Mouse (Mus musculus) frontal cortex, postnatal 14 days (tissue): ENCODE results near the gene Sez6.

Experiments used
- DNase-seq, 2 experiments: peaks; one replicate each; pipeline ENCODE4 v3.0.0; 2022; ENCODE audit warnings: low spot score in 2 of 2

The Sez6 gene

DNA sequence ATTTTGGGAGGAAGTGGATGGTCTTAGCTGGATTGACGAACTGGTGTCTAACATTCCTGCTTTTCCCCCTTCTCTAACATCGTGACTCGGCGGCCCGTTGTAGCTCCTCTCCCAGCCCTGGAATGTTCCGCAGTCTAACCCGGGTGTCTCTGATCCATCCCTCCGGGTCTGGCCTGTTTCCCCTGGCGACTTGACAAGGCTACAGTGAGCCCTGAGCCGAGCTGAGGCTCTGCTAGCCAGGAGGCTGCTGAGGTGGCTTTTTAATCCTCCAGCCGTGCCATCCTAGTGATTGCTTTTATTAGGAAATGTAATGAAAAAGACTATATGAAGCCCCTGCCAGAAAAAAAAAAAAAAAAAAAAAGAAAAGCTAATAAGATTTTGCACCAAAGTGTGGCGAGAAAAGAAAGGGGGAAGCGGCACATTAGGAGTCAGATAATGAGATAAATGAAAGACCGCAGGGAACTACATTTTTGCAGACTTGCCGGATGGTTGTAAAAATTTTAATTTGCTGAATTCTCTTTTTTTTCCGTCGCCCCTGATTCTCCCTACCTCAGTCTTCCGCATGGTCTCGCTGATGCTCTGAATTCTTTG, 24.4 kb upstream of the Sez6 start:
- DNase-seq, result no peak

DNA sequence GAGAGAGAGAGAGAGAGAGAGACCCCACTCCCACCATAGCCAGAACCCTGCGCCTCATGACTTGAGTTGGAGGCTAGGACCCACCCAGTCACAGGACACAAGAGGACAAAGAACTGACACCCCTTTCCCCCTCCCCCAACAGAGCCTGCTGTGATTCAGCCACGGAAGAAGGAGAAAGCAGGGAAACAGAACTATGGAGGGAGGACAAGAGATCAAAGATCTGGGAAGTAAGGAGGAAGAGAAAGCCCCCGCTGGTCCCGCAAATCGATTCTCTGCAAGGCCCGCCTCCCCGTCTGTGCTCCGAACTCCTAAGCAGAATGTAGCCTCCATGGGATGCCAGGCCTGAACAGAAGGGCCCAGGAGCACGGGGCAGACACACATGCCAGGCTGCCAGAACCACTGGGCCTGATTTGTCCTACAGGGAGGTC, 23.8 kb upstream of the Sez6 start:
- no peak for DNase-seq

DNA sequence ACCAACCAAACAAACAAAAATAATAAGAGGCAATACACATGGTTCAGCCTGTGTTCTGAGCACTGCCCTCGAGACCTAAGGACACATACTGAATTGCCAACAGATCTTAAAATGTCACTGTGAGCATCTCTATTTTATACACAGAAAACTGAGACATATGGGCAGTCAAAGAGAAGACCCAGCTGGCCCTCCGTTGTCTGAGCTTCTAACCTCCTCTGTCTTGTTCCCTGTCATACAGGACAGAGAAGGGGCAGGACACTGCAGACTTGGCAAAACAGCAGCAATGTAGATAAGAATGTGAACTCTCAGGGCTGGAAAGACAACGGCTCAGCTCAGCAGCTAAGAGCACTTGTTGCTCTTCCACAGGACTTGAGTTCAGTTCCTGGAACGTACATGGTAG, 22.1 kb upstream of the Sez6 start:
- DNase-seq, result no peak

DNA sequence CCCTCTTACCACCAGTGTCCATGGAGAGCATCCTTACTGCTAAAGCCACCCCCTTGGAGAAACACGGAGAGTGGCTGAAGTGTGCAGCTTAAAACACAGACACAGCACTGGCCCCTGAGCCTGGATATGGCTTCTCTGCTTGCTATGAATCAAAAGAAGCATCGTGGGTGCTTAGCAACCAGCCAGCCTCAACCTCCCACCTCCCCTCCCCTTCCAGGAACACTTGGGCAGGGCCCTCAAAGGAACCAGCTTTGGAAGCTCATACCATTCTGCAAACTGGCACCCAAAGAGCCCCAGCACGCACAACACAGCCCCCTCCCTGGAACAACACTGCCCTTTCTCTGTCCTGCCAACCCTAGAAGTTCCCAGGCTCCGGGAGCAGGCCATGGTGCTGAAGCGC, 21.2 kb upstream of the Sez6 start:
- no peak for DNase-seq

DNA sequence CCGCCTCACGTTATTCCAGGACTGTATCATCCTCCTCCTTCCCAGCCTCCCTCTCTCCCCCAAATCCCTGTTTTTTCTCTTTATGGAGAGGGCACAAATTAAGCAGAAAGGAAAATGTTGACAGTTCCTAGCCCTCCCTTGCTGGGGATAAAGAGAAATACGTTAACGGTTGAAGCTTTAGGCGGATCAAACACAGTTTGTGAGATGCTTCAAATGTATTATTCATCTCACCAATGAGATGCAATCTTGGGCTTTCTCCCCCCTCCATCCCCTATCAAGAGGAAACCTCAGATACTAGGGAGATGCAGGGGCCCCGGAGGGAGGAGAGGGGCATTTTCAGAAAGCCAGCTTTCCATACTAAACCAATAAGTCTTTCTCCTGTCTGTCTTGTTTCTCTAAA, 20.8 kb upstream of the Sez6 start:
- no peak for DNase-seq

DNA sequence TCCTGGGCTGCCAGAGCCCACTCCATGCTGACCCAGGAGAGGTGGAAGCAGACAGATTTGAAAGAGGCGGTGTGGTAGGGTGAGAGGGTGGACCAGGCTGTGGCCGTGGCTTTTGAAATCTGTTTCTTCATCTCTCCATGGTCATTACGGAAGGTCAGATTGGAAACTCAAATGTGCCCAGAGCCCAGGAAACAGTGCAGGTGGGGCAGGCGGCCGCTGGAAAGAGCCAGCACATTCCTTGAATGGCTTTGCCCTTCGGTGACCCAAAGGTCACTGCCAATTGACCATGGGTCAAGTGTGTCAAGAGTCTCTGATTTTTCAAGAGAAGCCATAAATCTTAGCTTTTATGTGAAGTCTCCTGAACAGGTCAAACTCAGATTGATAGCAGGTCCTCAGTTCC, 17.1 kb upstream of the Sez6 start:
- no peak for DNase-seq

DNA sequence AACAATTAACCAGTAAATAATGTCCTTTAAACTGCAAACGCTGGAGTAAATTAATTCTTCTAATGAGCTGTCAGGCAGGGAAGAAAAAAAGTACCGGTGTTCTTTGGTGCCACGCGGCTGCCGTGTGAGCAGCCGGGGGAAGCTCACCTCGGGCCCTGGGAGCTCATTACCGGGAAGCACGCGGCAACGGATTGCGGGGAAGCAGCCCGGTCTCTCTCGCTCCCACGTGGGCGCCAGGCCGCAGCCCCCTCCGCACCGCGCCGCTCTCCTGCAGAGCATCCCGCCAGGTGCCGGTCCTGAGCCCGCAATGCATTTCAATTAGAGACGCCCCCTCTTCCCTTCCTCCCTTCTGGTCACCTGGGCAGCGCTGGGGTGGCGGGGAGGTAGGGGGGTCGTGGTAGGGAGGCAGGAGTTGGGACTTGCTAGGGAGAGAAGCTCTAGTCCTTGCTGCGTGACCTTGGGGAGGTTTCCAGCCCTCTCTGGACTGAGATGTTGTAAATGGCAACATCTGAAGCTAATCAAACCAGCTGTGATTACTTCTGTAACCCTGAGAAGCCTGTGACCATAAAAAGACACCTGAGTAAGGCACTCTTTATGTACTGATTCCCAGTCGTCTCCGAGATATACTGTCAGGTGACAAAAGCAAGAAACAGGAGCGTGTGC, 15.9 kb upstream of the Sez6 start:
- no peak for DNase-seq

DNA sequence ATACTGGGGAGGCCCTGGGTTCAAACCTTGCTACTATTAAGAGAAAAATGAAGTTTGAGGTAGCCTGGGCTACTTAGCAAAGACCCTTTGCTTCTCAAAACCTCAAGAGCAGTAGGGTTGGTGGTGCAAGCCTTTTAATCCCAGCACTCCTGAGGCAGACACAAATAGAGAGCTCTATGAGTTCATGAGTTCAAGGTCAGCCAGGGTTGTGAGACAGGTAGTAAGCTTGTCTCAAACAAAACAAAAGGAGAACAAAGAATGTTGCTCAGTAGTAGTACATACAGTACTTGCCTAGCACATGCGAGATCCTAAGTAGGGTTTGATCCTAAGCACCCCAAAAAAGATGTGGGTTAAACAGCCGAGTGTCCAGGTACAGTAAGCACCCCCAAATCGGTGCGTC, 13.9 kb upstream of the Sez6 start:
- DNase-seq, result no peak

DNA sequence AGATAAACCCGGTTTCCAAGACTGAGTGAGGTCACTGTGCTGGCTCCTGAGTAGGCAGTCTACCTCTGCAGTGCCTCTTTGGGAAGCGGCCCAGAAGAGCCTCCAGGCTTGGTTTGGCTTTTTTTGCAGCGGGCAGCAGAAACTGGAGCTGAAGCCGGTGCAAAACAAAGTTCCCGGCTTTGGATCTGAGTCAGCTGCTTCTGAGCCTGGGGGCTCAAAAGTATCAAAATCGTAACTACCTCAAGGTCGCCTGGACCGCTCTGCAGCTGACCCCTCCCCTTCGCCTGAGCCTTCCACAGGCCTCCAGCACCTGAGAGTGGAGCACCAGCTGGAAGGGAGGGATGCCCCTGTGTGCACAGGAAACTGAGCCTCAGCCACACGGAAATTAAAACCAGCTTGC, 13.4 kb upstream of the Sez6 start:
- no peak for DNase-seq

DNA sequence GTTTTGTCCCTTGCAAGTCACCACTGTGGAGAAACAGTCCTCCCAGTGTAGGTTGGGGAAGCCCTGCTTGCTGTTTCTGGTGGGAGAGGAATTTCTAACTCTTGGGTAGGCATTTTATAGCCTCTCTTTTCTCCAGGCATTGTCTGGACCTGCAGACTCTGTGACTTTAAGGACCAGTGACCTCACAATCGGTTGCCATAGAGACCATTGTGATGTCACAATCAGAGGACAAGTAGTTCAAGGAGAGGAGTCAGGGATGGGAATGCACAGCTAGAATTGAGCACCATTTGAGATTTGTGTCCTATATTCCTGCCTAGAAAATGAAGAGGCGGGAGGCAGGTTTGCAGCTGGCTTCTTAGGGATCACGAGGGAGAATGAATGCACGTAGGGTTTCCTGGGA, 7.3 kb upstream of the Sez6 start:
- no peak for DNase-seq

DNA sequence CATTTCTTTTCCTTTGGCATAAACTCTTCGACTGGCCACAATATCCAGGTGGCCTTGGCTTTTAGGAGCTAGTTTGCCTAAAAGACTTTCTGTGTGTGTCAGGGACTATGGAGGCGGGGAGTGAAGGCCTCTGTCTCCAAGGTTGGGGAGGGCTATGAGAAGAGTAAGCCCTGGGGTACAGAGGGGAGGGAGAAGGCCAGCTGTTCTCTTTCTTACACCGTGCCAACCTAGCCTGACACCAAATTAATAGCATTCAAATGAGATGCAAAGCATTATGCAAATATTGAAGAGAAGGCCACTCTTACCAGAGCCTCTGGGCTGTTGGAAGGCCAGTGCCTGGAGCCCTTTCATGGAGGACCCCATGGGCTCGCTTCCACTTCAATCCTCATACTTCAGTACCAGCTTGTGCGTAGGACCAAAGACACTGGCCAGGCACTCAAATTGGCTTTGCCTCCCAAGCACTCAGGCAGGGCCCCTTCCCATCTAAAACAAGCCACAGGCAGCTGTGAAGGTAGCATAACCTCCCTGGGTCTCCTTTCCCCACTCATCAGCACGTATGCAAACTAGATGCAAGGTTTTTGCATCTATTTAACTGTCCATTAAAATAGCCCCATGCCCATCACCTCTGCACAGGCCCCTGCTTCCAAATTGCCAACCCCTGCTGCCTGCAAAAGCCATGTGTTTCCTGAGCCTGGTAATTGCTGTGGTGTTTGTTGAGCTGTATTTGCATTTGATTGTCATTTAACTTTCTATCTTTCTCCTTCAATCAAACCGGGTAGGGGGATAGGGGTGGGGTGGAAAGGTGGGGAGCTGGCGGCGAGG, 4.6 kb upstream of the Sez6 start:
- no peak for DNase-seq

DNA sequence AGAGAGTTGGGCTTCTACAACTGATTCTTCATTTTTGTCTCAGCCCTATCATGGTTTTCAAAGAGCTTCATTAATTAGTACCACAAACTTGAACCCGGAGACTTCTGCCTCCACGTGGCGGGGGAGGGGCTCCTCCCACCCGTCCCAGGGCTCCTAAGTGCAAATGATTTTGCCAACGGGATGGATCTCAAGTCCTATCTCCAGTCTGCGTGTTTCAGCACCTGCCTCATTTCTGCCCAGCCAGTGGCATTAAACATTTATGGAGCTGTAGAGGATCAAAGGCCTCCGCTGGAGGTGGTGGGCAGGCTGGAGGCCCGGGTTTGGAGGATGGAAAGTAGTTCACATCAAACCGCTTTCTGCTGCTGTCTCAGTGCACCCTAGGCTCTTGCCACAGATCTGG, 3.9 kb upstream of the Sez6 start:
- no peak for DNase-seq

DNA sequence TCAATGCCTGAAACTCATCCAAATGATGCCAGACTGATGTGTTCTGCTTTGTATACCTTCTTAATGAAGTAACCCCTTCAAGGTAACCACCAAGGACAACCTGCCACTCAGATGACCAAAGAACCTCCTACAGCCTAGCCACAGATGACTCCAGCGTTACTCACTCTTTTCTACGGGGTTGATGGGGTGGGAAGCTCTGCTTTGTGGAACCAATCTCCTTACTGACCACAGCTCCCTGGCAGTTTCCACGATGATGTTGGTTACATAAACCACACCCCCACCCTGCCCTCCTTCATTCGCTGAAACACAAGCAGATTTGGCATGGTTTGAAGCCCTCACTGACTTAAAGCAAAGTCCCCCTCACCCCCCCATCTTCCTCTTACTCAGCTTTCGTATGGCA, 2.8 kb upstream of the Sez6 start:
- no peak for DNase-seq

DNA sequence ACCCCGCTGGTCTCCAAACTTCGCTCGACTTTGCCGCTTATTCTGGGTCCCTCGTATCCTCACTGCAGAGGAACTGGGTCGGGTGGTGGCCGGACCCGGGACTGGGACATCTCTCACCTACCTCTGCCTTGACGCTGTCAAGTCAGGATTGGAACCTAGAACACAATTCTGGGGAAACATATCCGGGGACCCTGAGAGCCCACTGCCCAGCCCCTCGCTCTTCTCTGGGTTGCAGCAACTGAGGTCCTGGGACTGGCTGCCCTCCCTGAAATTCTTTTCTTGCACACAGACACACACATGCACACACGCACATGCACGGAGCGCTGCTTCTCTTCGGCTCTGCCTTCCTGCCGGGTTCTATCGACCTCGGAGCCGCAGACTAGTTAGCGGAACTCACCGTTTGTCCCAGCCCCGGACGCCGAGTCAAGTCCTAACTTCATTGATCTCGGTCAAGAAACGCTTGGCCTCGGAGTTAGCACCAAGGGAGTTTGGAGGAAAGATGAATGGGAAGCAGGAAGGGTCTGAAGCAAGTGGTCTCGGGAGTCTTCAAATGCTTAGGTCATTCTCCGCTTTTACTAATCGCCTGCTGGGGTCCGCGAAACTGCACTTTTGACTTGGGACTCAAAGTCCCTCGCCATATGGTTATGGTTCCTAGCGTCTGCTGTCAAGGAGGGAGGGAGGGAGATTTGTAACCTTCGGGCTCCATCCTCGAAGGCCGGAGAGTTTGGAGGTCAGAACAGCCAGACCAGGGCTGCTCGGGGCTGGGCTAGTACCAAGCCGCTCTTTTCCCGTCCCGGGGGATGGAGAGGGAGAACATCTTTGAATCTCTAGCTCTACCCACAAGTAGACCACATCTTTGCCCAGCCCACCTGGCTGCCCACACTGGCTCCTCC, 1.2 kb downstream of the Sez6 start:
- no peak for DNase-seq

DNA sequence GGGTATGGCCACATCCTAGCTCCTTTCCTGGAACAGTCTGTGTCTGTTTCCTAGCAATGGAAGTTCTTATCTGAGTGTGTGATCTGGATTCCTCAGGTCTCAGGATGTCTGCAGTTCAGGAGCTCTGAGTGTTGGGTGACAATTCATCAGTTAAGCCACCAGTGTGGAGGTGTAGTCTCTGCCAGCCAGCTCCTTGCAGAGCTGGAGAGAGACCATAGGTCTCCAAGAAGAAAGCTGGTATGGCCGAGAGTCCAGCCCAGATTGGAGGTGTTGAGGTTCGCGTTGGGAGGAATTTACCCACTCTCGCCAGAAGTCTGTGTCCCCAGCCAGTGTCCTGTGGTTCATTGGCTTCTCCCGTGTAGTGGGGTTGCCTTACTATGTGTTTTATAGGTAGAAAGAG, 2.0 kb downstream of the Sez6 start:
- no peak for DNase-seq

DNA sequence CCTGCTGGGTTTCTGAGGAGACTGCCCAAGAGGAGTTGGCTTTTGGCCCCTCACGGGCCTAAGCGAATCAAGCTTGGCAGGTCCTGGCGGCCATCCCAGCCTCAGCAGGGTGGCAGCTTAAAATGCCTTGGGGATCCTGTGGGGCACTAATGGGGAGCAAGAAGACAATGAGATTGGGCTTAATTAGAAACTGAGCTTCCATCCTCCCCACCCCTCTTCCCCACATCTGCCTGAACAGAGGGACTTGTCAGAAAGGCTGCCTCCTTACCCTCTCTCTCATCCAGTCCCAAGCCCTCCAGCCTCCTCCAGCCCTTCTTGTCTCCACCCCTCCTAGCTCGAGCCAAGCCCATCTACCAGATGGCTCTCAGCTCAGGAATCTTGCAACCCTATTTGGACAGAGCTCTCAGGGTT, 3.5 kb downstream of the Sez6 start:
- DNase-seq, result no peak

DNA sequence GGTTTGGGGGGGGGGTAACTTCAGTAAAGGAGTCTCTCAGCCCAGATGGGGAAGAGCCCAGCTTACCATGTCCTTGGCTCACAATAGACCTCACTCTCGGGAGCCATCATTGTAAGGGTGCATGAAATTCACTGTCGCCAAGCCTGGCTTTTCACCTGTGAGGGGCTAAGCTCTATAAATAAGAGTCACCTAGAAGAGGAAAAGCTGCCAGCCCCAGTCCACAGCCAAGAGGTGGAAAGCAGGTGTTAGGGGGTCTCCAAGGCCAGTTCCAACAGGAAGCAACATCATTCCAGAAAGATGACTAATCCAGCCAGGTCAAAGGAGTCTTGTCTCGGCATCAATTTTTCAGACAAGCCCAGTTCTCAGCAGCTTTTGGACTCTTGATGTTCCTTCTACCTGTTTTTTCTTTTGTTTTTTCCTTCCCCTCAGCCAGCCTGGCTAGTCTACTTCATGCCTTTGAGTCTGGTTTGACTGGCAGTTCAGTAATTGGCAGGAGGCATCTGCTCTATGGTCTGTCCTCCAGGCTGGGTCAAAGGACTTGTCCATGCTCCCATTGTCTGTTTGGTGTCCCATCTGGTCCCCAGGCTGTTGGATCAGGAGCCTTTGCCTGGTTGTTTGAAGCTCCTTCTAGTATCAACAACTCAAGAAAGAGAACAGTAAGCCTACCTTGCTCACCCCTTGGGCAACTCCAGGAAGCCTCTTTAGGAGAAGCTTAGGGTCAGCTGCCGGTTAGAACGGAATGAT, 4.1 kb downstream of the Sez6 start:
- DNase-seq, result no peak

DNA sequence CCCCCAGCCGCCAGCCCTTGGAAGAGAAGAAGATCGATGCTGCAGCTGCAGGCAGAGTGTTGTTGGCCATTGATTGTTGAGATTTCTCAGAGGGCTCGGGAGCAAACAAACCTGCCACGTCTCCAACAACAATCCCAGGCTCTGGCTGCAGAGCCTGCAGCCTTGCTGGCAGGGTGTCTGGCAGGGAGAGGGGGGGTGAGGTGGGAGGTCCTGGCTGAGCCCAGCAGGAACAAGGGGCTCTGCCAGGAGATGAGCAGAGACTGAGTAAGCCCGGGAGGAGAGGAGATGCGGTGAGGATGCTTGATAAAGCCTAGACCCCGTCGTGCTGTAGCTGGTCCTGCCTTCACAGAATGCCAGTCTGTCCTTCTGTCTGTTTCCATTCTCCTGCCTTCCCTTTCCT, 6.2 kb downstream of the Sez6 start:
- DNase-seq, result no peak

DNA sequence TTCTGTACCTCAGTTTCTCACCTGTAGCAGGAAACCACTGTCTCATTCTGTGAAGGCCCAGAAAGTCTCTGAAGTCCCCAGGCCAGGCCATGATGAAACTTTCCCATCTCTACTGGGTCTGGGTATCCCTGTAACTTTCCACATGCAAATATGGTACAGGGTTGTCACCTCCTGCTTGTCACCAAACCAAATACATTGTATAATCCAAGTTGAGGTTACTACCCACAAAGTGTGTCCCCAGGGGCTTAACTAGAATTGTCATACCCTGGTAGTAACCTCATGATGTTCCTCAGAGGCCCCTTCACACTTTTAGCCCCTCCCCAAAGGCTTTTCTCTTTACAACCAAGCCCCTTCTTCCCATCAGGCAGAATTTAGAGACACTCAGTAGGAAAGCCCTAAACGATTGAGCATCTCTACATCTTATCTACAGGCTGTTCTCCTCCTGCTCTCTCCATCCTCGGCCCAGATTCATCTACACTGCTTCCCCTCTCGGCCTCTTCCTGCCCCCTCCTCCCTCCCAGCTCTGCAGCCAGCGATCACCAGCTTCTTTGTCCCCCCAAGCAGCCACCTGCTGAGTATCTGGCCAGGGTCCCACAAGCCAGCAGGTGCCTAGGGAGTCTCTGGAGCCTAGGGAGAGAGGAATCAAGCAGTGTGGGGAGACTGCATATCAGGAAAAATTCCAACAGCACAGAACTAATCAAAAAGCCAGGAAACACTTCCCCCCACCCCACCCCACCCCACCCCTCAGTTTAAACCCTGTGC, 7.2 kb downstream of the Sez6 start:
- no peak for DNase-seq

DNA sequence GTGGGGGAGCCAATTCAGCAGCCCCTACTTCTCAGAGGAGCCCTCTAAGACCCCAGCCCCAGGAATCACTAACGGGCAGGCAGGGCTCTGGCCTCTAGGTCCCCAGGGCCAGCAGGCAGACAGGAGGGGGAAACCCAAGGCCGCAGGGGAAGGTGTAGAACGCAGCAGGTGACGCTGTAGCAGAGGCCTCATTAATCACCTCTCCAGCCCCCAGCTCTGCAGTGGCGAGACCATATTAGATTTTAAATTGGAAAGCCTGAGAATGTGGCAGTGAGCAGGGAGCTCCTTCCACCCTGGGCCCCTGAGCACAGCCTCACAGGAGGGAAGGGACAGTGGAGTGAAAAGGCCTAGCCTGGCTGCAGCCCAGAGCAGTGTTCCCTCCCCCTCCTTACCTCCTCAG, 11.6 kb downstream of the Sez6 start:
- DNase-seq, result no peak

DNA sequence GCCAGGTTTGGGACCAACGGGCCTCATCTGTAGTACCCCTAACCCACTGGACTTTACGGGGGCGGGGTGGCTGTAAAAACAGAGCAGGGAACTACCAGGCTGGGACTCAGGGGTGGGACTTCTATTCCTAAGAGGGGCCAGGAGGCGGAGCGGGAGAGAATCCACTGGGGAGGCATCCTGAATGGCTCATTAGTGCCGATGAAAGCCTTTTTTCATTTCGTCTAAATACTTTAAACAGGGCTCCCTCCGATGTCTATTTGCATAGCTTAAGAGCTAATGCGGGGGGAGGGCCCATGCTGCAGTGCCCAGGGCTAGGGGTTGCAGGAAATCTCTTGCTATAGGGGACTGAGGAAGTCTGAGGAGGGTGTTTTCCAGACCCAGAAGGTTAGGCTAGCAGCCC, 17.3 kb downstream of the Sez6 start:
- DNase-seq, result no peak
